Mouse (Mus musculus) liver, embryonic 14.5 days (tissue): ENCODE results near the gene Galc.

Experiments used
- CTCF ChIP-seq: IDR thresholded peaks from 2 replicates; pipeline ENCODE4 v1.5.1; 2016; ENCODE audit warnings: antibody characterized with exemption, low read depth, control low read depth
- EP300 ChIP-seq: IDR thresholded peaks from 2 replicates; pipeline ENCODE4 v1.6.1; 2016; ENCODE audit warnings: antibody characterized with exemption, low read depth

- TF ChIP-seq CTCF (no peak), EP300 (no peak)
These were observed 97.4 kb downstream of the Galc start for GRCm38 (mm10) chr12:98161901-98162300.
